Mouse (Mus musculus) liver, adult 2 months (tissue): Measurements from ENCODE around the gene Lgmn. TPM values are rescaled to one million over a fixed set of nuclear protein-coding genes. Genes with fewer than 3 reads are reported as not detected.

Source experiments
- DNase-seq: peaks from one replicate; pipeline ENCODE4 v3.0.0-alpha.2; 2011; ENCODE audit warnings: low read depth, low spot score; ENCODE audit errors: extremely low read depth
- H3K27ac ChIP-seq: fragments of 200-500 bp; replicated peaks from 2 replicates; pipeline ENCODE4 v1.5.1; 2012; ENCODE audit warnings: low read depth, mild to moderate bottlenecking, control low read depth, inconsistent platforms, low read length; ENCODE audit not compliant: insufficient read depth
- H3K27me3 ChIP-seq: fragments of 200-500 bp; 2 replicates; pipeline ENCODE4 v1.6.1; 2012; ENCODE audit warnings: mild to moderate bottlenecking, moderate library complexity, low read length, inconsistent platforms; ENCODE audit not compliant: control insufficient read depth, insufficient read depth
- H3K36me3 ChIP-seq: fragments of 200-500 bp; 2 replicates; pipeline ENCODE4 v1.6.1; 2012; ENCODE audit warnings: low read length, inconsistent platforms; ENCODE audit not compliant: control insufficient read depth, insufficient read depth
- H3K4me1 ChIP-seq: fragments of 200-500 bp; 2 replicates; pipeline ENCODE4 v1.6.1; 2011; ENCODE audit warnings: low read length; ENCODE audit not compliant: control insufficient read depth, insufficient read depth
- H3K4me3 ChIP-seq: fragments of 200-500 bp; 2 replicates; pipeline ENCODE4 v1.5.1; 2011; ENCODE audit warnings: low read depth, mild to moderate bottlenecking, control low read depth, low read length, moderate library complexity; ENCODE audit not compliant: insufficient read depth
- H3K79me2 ChIP-seq: fragments of 200-500 bp; 2 replicates; pipeline ENCODE4 v1.6.1; 2012; ENCODE audit warnings: inconsistent platforms, mild to moderate bottlenecking, low read length, moderate library complexity; ENCODE audit not compliant: control insufficient read depth, insufficient read depth
- H3K9ac ChIP-seq: fragments of 200-500 bp; 2 replicates; pipeline ENCODE4 v1.6.1; 2012; ENCODE audit warnings: low read depth, mild to moderate bottlenecking, control low read depth, inconsistent platforms, low read length
- CTCF ChIP-seq: fragments of 200-500 bp; IDR thresholded peaks from 2 replicates; pipeline ENCODE4 v1.5.1; 2011; ENCODE audit warnings: low read depth, low read length, control low read depth
- POLR2A ChIP-seq: fragments of 200-500 bp; IDR thresholded peaks from 2 replicates; pipeline ENCODE4 v1.6.1; 2011; ENCODE audit warnings: low read length, control low read depth; ENCODE audit not compliant: insufficient read depth; ENCODE audit errors: extremely low read depth
- WGBS: fragments of 180-500 bp; shearing (Covaris S2); methylation state at CpG from one replicate; pipeline ENCODE4 v1.1.7; 2018; 5-methylcytosine and 5-hydroxymethylcytosine counted together
- polyA plus RNA-seq: library from polyadenylated mRNA; depleted of rRNA; stranded (reverse); fragments of >200 nt; gene quantifications from 2 replicates; pipeline ENCODE4 v1.2.3, GENCODE M21; 2012
- total RNA-seq: library from RNA; depleted of rRNA; stranded (reverse); fragments of >200 nt; gene quantifications from 2 replicates; pipeline ENCODE4 v1.2.3, GENCODE M21; 2014

The Lgmn gene
- total and polyA plus RNA-seq, 2 experiments = 48.5 to 59.6 TPM

GRCm38 (mm10) chr12:102383288-102383687 is 56.3 kb downstream of the Lgmn start:
- no peaks in the 10 kb centered on the region for H3K27me3 ChIP-seq
- H3K4me3 ChIP-seq = no peak overlapping the region
- no peak overlapping the region for H3K9ac ChIP-seq
- TF ChIP-seq CTCF = no peak
- TF ChIP-seq POLR2A = no peak
- 84% methylated on average over 9 of the region's 9 CpGs for WGBS
- H3K27ac ChIP-seq = no peak overlapping the region
- H3K4me1 ChIP-seq = no peaks in the 10 kb centered on the region
- no peaks in the 10 kb centered on the region for H3K79me2 ChIP-seq
- peaks cover 28% of the 10 kb centered on the region; the same call in 1 of the 2 replicates for H3K36me3 ChIP-seq
- DNase-seq = no peak

- peak; percentile 30 for DNase-seq
- Histone ChIP-seq H3K27ac (no peak overlapping the region), H3K9ac (no peak overlapping the region), H3K27me3 (no peaks in the 10 kb centered on the region), H3K79me2 (no peaks in the 10 kb centered on the region), H3K4me1 (no peaks in the 10 kb centered on the region), H3K36me3 (peaks cover 22% of the 10 kb centered on the region; the same call in 1 of the 2 replicates), H3K4me3 (no peak overlapping the region)
- 74% methylated on average over 8 of the region's 8 CpGs for WGBS
- TF ChIP-seq POLR2A (no peak), CTCF (no peak)
These were observed 57.4 kb downstream of the Lgmn start for GRCm38 (mm10) chr12:102382180-102382579.

DNA sequence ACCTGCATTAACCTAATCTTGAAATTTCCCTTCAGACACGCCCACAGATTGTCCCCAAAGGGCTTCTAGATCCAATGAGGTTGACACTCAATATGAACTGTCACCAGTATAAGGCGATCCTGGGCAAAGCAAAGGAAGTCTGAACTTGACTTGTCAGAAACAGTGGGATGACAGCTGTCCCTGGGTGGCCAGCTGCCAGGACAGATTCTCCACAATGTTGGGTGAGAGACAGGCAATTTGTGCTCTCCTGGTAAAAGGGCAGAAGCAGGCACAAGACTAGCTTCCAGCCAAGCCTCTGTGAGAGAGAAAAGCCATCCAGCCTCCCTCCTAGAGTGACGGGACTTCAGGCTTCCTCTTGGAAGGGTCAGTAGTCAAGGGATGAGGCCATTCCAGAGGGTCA is 67.3 kb downstream of the Lgmn start:
- H3K4me1 ChIP-seq = no peaks in the 10 kb centered on the region
- no peak overlapping the region for H3K27ac ChIP-seq
- no peak overlapping the region for H3K9ac ChIP-seq
- H3K79me2 ChIP-seq = no peaks in the 10 kb centered on the region; the same call in 1 of the 2 replicates
- no peak overlapping the region for H3K4me3 ChIP-seq
- TF ChIP-seq POLR2A (no peak), CTCF (no peak)
- H3K36me3 ChIP-seq = peaks cover 21% of the 10 kb centered on the region
- H3K27me3 ChIP-seq = no peaks in the 10 kb centered on the region
- no peak for DNase-seq
- 89% methylated on average over 3 of the region's 3 CpGs for WGBS

- no peak for DNase-seq
- no peak for TF ChIP-seq CTCF
- no peak for TF ChIP-seq POLR2A
- no peak overlapping the region for H3K4me3 ChIP-seq
- no peaks in the 10 kb centered on the region for H3K4me1 ChIP-seq
- no peaks in the 10 kb centered on the region for H3K27me3 ChIP-seq
- WGBS = 78% methylated on average over 4 of the region's 4 CpGs
- H3K27ac ChIP-seq = no peak overlapping the region
- H3K9ac ChIP-seq = no peak overlapping the region
- H3K36me3 ChIP-seq = peaks cover 13% of the 10 kb centered on the region
- H3K79me2 ChIP-seq = no peaks in the 10 kb centered on the region; the same call in 1 of the 2 replicates
These were observed 68.6 kb downstream of the Lgmn start for GRCm38 (mm10) chr12:102370931-102371500.

- TF ChIP-seq POLR2A (no peak), CTCF (no peak)
- Histone ChIP-seq H3K4me1 (no peaks in the 10 kb centered on the region), H3K79me2 (no peaks in the 10 kb centered on the region; the same call in 1 of the 2 replicates), H3K4me3 (peak overlapping the region; percentile 41), H3K27me3 (no peaks in the 10 kb centered on the region), H3K27ac (no peak overlapping the region), H3K36me3 (peaks cover 11% of the 10 kb centered on the region), H3K9ac (peak overlapping the region; percentile 29; the same call in 1 of the 2 replicates)
- 83% methylated on average over 22 of the region's 22 CpGs for WGBS
- no peak for DNase-seq
These were observed 70.0 kb downstream of the Lgmn start for GRCm38 (mm10) chr12:102369488-102370235.

GRCm38 (mm10) chr12:102368556-102368955 is 71.1 kb downstream of the Lgmn start:
- peak overlapping the region; percentile 30; the same call in 1 of the 2 replicates for H3K27ac ChIP-seq
- 92% methylated on average over 14 of the region's 14 CpGs for WGBS
- H3K36me3 ChIP-seq = peaks cover 11% of the 10 kb centered on the region
- 0 out of 2 replicates have a peak overlapping the region, but pooled peaks have one; percentile 33 for H3K9ac ChIP-seq
- no peak for DNase-seq
- no peaks in the 10 kb centered on the region for H3K4me1 ChIP-seq
- H3K79me2 ChIP-seq = no peaks in the 10 kb centered on the region; the same call in 1 of the 2 replicates
- peak overlapping the region; percentile 29; the same call in 1 of the 2 replicates for H3K4me3 ChIP-seq
- no peaks in the 10 kb centered on the region for H3K27me3 ChIP-seq
- TF ChIP-seq CTCF (no peak), POLR2A (no peak)
